Mouse (Mus musculus) cerebellum, adult 2 months (tissue): Measurements from ENCODE around the gene Shisa5. TPM values are rescaled to one million over a fixed set of nuclear protein-coding genes. Genes with fewer than 3 reads are reported as not detected.

Source experiments
- DNase-seq, 2 experiments: peaks; one replicate each; pipeline ENCODE4 v3.0.0; 2021
- H3K27ac ChIP-seq: fragments of 200-500 bp; 2 replicates; pipeline ENCODE4 v1.5.1; 2012; ENCODE audit warnings: low read length, control low read depth, inconsistent platforms; ENCODE audit not compliant: insufficient read depth
- H3K27me3 ChIP-seq: fragments of 200-500 bp; 2 replicates; pipeline ENCODE4 v1.6.1; 2012; ENCODE audit warnings: inconsistent platforms, mild to moderate bottlenecking, low read length, moderate library complexity; ENCODE audit not compliant: control insufficient read depth, insufficient read depth
- H3K4me1 ChIP-seq: fragments of 200-500 bp; 2 replicates; pipeline ENCODE4 v1.6.1; 2011; ENCODE audit warnings: low read length; ENCODE audit not compliant: control insufficient read depth, insufficient read depth
- H3K4me3 ChIP-seq: fragments of 200-500 bp; replicated peaks from 2 replicates; pipeline ENCODE3; 2011; ENCODE audit warnings: mild to moderate bottlenecking, low read depth, low read length, control low read depth; ENCODE audit not compliant: insufficient read depth
- CTCF ChIP-seq: fragments of 200-500 bp; IDR thresholded peaks from 2 replicates; pipeline ENCODE4 v1.5.1; 2011; ENCODE audit warnings: low read depth, mild to moderate bottlenecking, control low read depth, low read length, moderate library complexity, borderline replicate concordance; ENCODE audit not compliant: insufficient read depth
- POLR2A ChIP-seq: fragments of 200-500 bp; IDR thresholded peaks from 2 replicates; pipeline ENCODE4 v1.6.1; 2011; ENCODE audit warnings: low read length, control low read depth, borderline replicate concordance; ENCODE audit not compliant: insufficient read depth
- WGBS: fragments of 180-500 bp; shearing (Covaris S2); methylation state at CpG from one replicate; pipeline ENCODE4 v1.1.7; 2018; 5-methylcytosine and 5-hydroxymethylcytosine counted together
- polyA plus RNA-seq: library from polyadenylated mRNA; depleted of rRNA; stranded (reverse); fragments of >200 nt; gene quantifications from 2 replicates; pipeline ENCODE4 v1.2.3, GENCODE M21; 2012; rRNA removed

Shisa5 gene
- 75.0 and 79.8 TPM in 2 replicates for polyA plus RNA-seq

GRCm38 (mm10) chr9:109038086-109038895 lies at the start of gene Shisa5:
Gene Shisa5, plus strand, starts transcription at chr9:109038565.
- H3K4me1 ChIP-seq, result 0 out of 2 replicates have a peak, but pooled peaks cover 2% of the 10 kb centered on the region
- under 1% methylated on average over 40 of the region's 40 CpGs for WGBS
- peak within 1 kb of the TSS; percentile 58 for H3K4me3 ChIP-seq
- H3K27ac ChIP-seq, result no peak within 1 kb of the TSS
- TF ChIP-seq CTCF (no peak), POLR2A (no peak)
- no peaks in the 10 kb centered on the region; the same call in 1 of the 2 replicates for H3K27me3 ChIP-seq
- peak; percentile 54 to 63 for DNase-seq

- H3K4me3 ChIP-seq, result no peak overlapping the region
- no peaks in the 10 kb centered on the region for H3K4me1 ChIP-seq
- 45% methylated on average over 4 of the region's 4 CpGs for WGBS
- peak in 1 of 2 experiments; percentile 31 for DNase-seq
- no peaks in the 10 kb centered on the region for H3K27me3 ChIP-seq
- no peak overlapping the region for H3K27ac ChIP-seq
- no peak for TF ChIP-seq POLR2A
- no peak for TF ChIP-seq CTCF
These were observed 48.4 kb upstream of the Shisa5 start for GRCm38 (mm10) chr9:108989802-108990461.

GRCm38 (mm10) chr9:108990462-108990820 lies 47.9 kb upstream of the Shisa5 start:
- no peak overlapping the region for H3K27ac ChIP-seq
- WGBS, result 76% methylated on average over 7 of the region's 7 CpGs
- no peak for TF ChIP-seq CTCF
- no peak for TF ChIP-seq POLR2A

GRCm38 (mm10) chr9:108991428-108992084 lies 46.8 kb upstream of the Shisa5 start, which contains the start of gene Pfkfb4:
Gene Pfkfb4, plus strand, starts transcription at chr9:108991778.
- peak; percentile 57; the same call in 1 of the 2 replicates for TF ChIP-seq POLR2A
- no peak for TF ChIP-seq CTCF
- Histone ChIP-seq H3K4me1 (no peaks in the 10 kb centered on the region), H3K4me3 (peak within 1 kb of the TSS; percentile 85), H3K27me3 (no peaks in the 10 kb centered on the region), H3K27ac (peak within 1 kb of the TSS; percentile 8; the same call in 1 of the 2 replicates)
- peak; percentile 90 to 97 for DNase-seq
- WGBS, result 2% methylated on average over 31 of the region's 31 CpGs

More at GRCm38 (mm10) chr9:108990462-108990820, 47.9 kb upstream of the Shisa5 start:
- no peaks in the 10 kb centered on the region for H3K27me3 ChIP-seq
- H3K4me3 ChIP-seq, result no peak overlapping the region
- H3K4me1 ChIP-seq, result no peaks in the 10 kb centered on the region
- no peak for DNase-seq

- no peak for DNase-seq
- 6% methylated on average over 18 of the region's 18 CpGs for WGBS
- H3K27ac ChIP-seq, result no peak overlapping the region
- TF ChIP-seq CTCF (no peak), POLR2A (no peak)
- no peaks in the 10 kb centered on the region for H3K27me3 ChIP-seq
- H3K4me1 ChIP-seq, result no peaks in the 10 kb centered on the region
- peak overlapping the region; percentile 85 for H3K4me3 ChIP-seq
These were observed 46.3 kb upstream of the Shisa5 start for GRCm38 (mm10) chr9:108992085-108992469.

GRCm38 (mm10) chr9:108992620-108993361 lies 45.6 kb upstream of the Shisa5 start:
- no peak for DNase-seq
- H3K27ac ChIP-seq, result no peak overlapping the region
- H3K4me3 ChIP-seq, result no peak overlapping the region
- no peaks in the 10 kb centered on the region for H3K27me3 ChIP-seq
- no peaks in the 10 kb centered on the region for H3K4me1 ChIP-seq
- TF ChIP-seq CTCF (no peak), POLR2A (no peak)
- WGBS, result 76% methylated on average over 9 of the region's 9 CpGs

GRCm38 (mm10) chr9:108996411-108996810 lies 42.0 kb upstream of the Shisa5 start:
- DNase-seq, result no peak
- Histone ChIP-seq H3K27me3 (no peaks in the 10 kb centered on the region), H3K4me3 (no peak overlapping the region), H3K27ac (no peak overlapping the region), H3K4me1 (peaks cover 6% of the 10 kb centered on the region; the same call in 1 of the 2 replicates)
- 66% methylated on average over 9 of the region's 9 CpGs for WGBS
- no peak for TF ChIP-seq CTCF
- TF ChIP-seq POLR2A, result no peak
